Mouse (Mus musculus) bone marrow, adult 2 months (tissue): ENCODE data around the gene Glrx2.

Experiments
- CTCF ChIP-seq: fragments of 200-500 bp; IDR thresholded peaks from 2 replicates; pipeline ENCODE4 v1.5.1; 2011; ENCODE audit warnings: low read length, control low read depth; ENCODE audit not compliant: control insufficient read depth, insufficient read depth
- POLR2A ChIP-seq: fragments of 200-500 bp; IDR thresholded peaks from 2 replicates; pipeline ENCODE4 v1.6.1; 2011; ENCODE audit warnings: low read depth, mild to moderate bottlenecking, control low read depth, low read length, borderline replicate concordance; ENCODE audit not compliant: control insufficient read depth

- TF ChIP-seq POLR2A (no peak), CTCF (no peak)
Measured at GRCm38 (mm10) chr1:143741331-143741730, 25.2 kb downstream of the Glrx2 start.
